Mouse (Mus musculus): Measurements from ENCODE around the gene Gm2056. TPM values are rescaled to one million over a fixed set of nuclear protein-coding genes. Genes with fewer than 3 reads are reported as not detected.

The Gm2056 gene
- total and polyA plus RNA-seq, 3 experiments = not detected

Other genes starting within 250 kb of the Gm2056 start
- not detected for gene Gm21936, start 231.5 kb upstream of the Gm2056 start, total RNA-seq (2021)
- gene Gm21936, start 231.5 kb upstream of the Gm2056 start, polyA plus RNA-seq (2012; rRNA removed) = not detected in 2 replicates
- not detected for gene BB287469, start 210.4 kb upstream of the Gm2056 start, total RNA-seq (2021)
- not detected in 2 replicates for gene BB287469, start 210.4 kb upstream of the Gm2056 start, polyA plus RNA-seq (2012; rRNA removed)
- gene Gm2001, start 184.7 kb upstream of the Gm2056 start, total RNA-seq (2021) = not detected
- gene Gm2001, start 184.7 kb upstream of the Gm2056 start, polyA plus RNA-seq (2012; rRNA removed) = not detected in 2 replicates
- gene Gm2016, start 152.9 kb upstream of the Gm2056 start, total RNA-seq (2021) = not detected
- not detected in 2 replicates for gene Gm2016, start 152.9 kb upstream of the Gm2056 start, polyA plus RNA-seq (2012; rRNA removed)
- gene Gm2022, start 131.6 kb upstream of the Gm2056 start, total RNA-seq (2021) = not detected
- not detected in 2 replicates for gene Gm2022, start 131.6 kb upstream of the Gm2056 start, polyA plus RNA-seq (2012; rRNA removed)
- gene Gm2035, start 107.1 kb upstream of the Gm2056 start, total RNA-seq (2021) = not detected
- not detected in 2 replicates for gene Gm2035, start 107.1 kb upstream of the Gm2056 start, polyA plus RNA-seq (2012; rRNA removed)
- gene Gm2042, start 72.9 kb upstream of the Gm2056 start, total RNA-seq (2021) = not detected
- gene Gm2042, start 72.9 kb upstream of the Gm2056 start, polyA plus RNA-seq (2012; rRNA removed) = not detected in 2 replicates
- not detected for gene Gm2075, start 15.2 kb upstream of the Gm2056 start, total RNA-seq (2021)
- not detected in 2 replicates for gene Gm2075, start 15.2 kb upstream of the Gm2056 start, polyA plus RNA-seq (2012; rRNA removed)
- gene Gm6803, start 8.2 kb upstream of the Gm2056 start, total RNA-seq (2021) = not detected
- not detected in 2 replicates for gene Gm6803, start 8.2 kb upstream of the Gm2056 start, polyA plus RNA-seq (2012; rRNA removed)
- not detected for gene Gm16368, start 56.7 kb downstream of the Gm2056 start, total RNA-seq (2021)
- gene Gm16368, start 56.7 kb downstream of the Gm2056 start, polyA plus RNA-seq (2012; rRNA removed) = not detected in 2 replicates
- not detected for gene Gm10436, start 155.1 kb downstream of the Gm2056 start, total RNA-seq (2021)
- gene Gm10436, start 155.1 kb downstream of the Gm2056 start, polyA plus RNA-seq (2012; rRNA removed) = not detected in 2 replicates
- not detected for gene Gm8332, start 223.1 kb downstream of the Gm2056 start, total RNA-seq (2021)
- gene Gm8332, start 223.1 kb downstream of the Gm2056 start, polyA plus RNA-seq (2012; rRNA removed) = not detected in 2 replicates
- gene Gm5662, start 247.5 kb downstream of the Gm2056 start, total RNA-seq (2021) = not detected
- not detected in 2 replicates for gene Gm5662, start 247.5 kb downstream of the Gm2056 start, polyA plus RNA-seq (2012; rRNA removed)